Mouse (Mus musculus) heart, postnatal 0 days (tissue): ENCODE measurements around the gene Cela3b. TPM values are rescaled to one million over a fixed set of nuclear protein-coding genes. Genes with fewer than 3 reads are reported as not detected.

Source experiments
- ATAC-seq: fragments of 200-750 bp; cut with Nextera tagmentation; 2 replicates; pipeline ENCODE4 v1.8.0; 2017; ENCODE audit warnings: low read depth, moderate number of reproducible peaks, moderate library complexity; ENCODE audit not compliant: insufficient read depth
- DNase-seq: peaks from one replicate; pipeline ENCODE4 v3.0.0-alpha.2; 2016; ENCODE audit warnings: low spot score
- H3K27ac ChIP-seq: fragments of 300-500 bp; sonication (generic); 2 replicates; pipeline ENCODE4 v1.5.1; 2014; ENCODE audit warnings: low read depth, mild to moderate bottlenecking
- H3K27me3 ChIP-seq: fragments of 300-500 bp; sonication (generic); 2 replicates; pipeline ENCODE4 v1.6.1; 2014; ENCODE audit warnings: low read length, mixed read lengths; ENCODE audit not compliant: control insufficient read depth, insufficient read depth
- H3K36me3 ChIP-seq: fragments of 300-500 bp; sonication (generic); replicated peaks from 2 replicates; pipeline ENCODE4 v1.6.1; 2014; ENCODE audit warnings: low read length, mixed read lengths; ENCODE audit not compliant: control insufficient read depth, insufficient read depth
- H3K4me1 ChIP-seq: fragments of 300-500 bp; sonication (generic); 2 replicates; pipeline ENCODE4 v1.6.1; 2014; ENCODE audit warnings: antibody characterized with exemption; ENCODE audit not compliant: control insufficient read depth, insufficient read depth
- H3K4me2 ChIP-seq: fragments of 300-500 bp; sonication (generic); 2 replicates; pipeline ENCODE4 v1.6.1; 2014; ENCODE audit warnings: low read depth, mild to moderate bottlenecking, low read length, moderate library complexity
- H3K4me3 ChIP-seq: fragments of 300-500 bp; sonication (generic); 2 replicates; pipeline ENCODE4 v1.5.1; 2014; ENCODE audit warnings: low read depth, low read length
- H3K9ac ChIP-seq: fragments of 300-500 bp; sonication (generic); replicated peaks from 2 replicates; pipeline ENCODE4 v1.6.1; 2014; ENCODE audit warnings: low read depth, low read length, mixed read lengths
- H3K9me3 ChIP-seq: fragments of 300-500 bp; sonication (generic); replicated peaks from 2 replicates; pipeline ENCODE4 v1.6.1; 2016; ENCODE audit warnings: low read length; ENCODE audit not compliant: control insufficient read depth
- CTCF ChIP-seq: IDR thresholded peaks from 2 replicates; pipeline ENCODE4 v1.5.1; 2016; ENCODE audit warnings: antibody characterized with exemption, control low read depth, low read depth
- EP300 ChIP-seq: IDR thresholded peaks from 2 replicates; pipeline ENCODE4 v1.6.1; 2016; ENCODE audit warnings: antibody characterized with exemption, low read depth
- WGBS: fragments of 180-500 bp; shearing (Covaris S2); extraction: QIAGEN DNeasy Blood & Tissue Kit; methylation state at CpG from one replicate; pipeline ENCODE4 v1.1.7; 2014; 5-methylcytosine and 5-hydroxymethylcytosine counted together
- polyA plus RNA-seq: library from polyadenylated mRNA; unstranded; fragments of >200 nt; fragmentation: Nextera tagmentation; extraction: Ambion mirVana; gene quantifications from 2 replicates; pipeline ENCODE4 v1.2.1, GENCODE M21; 2015
- total RNA-seq: library from RNA; depleted of rRNA; stranded (reverse); fragments of >200 nt; gene quantifications from 2 replicates; pipeline ENCODE4 v1.2.3, GENCODE M21; 2014; ENCODE audit warnings: low replicate concordance

Cela3b gene
- total and polyA plus RNA-seq, 2 experiments from 2014 or later, result not detected

DNA sequence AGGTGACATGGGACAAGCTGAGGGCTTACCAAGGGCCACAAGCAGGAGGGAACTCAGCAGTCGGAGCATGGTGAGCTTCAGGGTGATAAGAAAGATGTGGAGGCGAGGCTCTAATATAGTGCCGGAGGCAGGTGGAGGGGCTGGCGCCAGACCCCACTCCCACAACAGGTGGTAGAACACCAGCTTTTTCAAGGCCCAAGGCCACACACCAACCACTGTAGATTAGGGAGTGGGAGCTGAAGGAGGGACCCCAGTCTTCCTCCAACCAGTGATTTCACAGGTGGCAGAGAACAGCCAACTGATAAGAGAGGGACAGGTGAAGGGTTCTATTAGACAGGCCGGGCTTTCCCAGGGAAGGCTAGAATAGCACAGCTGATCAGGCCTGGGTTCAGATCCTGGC lies 20.6 kb downstream of the Cela3b start, which contains the start of gene Cela3a:
Gene Cela3a, minus strand, starts transcription at position 101 of the 400 bp plus-strand sequence.
- no peak within 1 kb of the TSS for H3K9ac ChIP-seq
- WGBS, result 79% methylated on average over 5 of the region's 5 CpGs

DNA sequence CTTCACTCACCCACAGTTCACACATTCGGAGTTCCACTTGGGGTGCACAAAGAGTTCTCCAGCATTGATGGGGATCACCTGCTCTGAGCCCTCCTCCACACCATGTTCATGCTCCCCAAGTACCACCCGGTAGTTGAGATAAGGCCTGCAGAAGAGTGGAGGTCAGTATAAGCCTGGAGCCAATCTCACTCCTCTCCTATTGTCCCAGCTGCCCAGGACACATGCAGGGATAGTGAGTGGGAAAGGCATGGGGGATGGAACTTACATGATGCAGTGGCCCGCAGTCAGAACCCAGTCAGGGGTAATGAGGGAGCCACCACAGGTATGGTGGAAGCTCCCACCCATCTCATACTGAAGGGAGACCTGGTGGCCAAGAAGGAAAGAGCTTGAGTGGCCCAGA lies 24.8 kb downstream of the Cela3b start:
- Histone ChIP-seq H3K4me2 (no peak overlapping the region), H3K9ac (no peak overlapping the region), H3K4me1 (no peaks in the 10 kb centered on the region), H3K4me3 (no peak overlapping the region), H3K36me3 (no peaks in the 10 kb centered on the region), H3K9me3 (no peaks in the 10 kb centered on the region), H3K27me3 (no peaks in the 10 kb centered on the region), H3K27ac (no peak overlapping the region)
- no peak for DNase-seq
- 82% methylated on average over 3 of the region's 3 CpGs for WGBS
- no peak for ATAC-seq
- no peak for TF ChIP-seq EP300
- TF ChIP-seq CTCF, result no peak

More for the DNA sequence above, 20.6 kb downstream of the Cela3b start, which contains the start of gene Cela3a:
- H3K36me3 ChIP-seq, result no peaks in the 10 kb centered on the region
- no peak within 1 kb of the TSS for H3K4me3 ChIP-seq
- no peak within 1 kb of the TSS for H3K4me2 ChIP-seq
- H3K27ac ChIP-seq, result no peak within 1 kb of the TSS
- TF ChIP-seq CTCF (no peak), EP300 (no peak)
- DNase-seq, result no peak
- H3K9me3 ChIP-seq, result no peaks in the 10 kb centered on the region
- H3K4me1 ChIP-seq, result 0 out of 2 replicates have a peak, but pooled peaks cover 3% of the 10 kb centered on the region
- no peaks in the 10 kb centered on the region for H3K27me3 ChIP-seq
- no peak for ATAC-seq

GRCm38 (mm10) chr4:137396641-137397525 lies 33.5 kb downstream of the Cela3b start:
- no peaks in the 10 kb centered on the region for H3K36me3 ChIP-seq
- H3K4me3 ChIP-seq, result no peak overlapping the region
- ATAC-seq, result no peak; the same call in 1 of the 2 replicates
- no peak overlapping the region for H3K9ac ChIP-seq
- no peak overlapping the region for H3K4me2 ChIP-seq
- no peak for DNase-seq
- no peaks in the 10 kb centered on the region for H3K4me1 ChIP-seq
- no peak overlapping the region for H3K27ac ChIP-seq
- no peaks in the 10 kb centered on the region for H3K27me3 ChIP-seq
- H3K9me3 ChIP-seq, result no peaks in the 10 kb centered on the region
- WGBS, result 57% methylated on average over 15 of the region's 15 CpGs
- no peak for TF ChIP-seq CTCF
- TF ChIP-seq EP300, result no peak

DNA sequence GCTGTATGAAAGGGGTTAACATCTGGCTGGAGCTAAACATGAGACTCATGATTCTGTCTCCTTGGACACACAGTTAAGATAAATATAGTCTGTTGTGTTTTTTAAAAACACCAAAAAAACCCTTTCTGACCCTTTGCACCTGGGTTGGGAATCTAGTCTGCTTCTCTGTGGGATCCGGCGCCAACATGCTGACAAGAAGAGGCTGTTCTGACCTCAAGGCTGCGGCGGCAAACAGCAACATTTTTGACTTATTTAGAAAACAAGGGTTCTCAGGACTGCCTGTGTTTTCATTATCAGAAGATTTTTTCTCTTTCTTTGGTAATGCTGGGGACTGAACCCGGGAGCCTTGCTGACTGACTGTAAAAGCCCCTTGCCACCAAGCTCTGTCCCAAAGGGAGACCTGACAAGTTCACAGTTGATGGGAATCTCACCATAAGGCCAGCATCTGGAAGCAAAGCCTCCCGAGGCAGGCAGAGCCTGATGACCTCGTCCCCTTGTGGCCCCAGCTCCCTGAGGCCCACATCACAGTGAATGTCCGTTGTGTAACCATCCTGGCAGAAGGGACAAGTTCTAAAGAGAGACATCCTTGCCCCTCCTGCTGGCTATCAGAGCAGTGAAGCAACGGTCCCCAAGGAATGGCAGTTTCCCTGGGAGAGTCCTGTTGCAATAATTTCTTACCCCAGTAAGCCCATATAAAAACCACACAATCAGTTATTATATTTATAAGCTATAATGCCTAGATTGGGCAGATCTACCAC lies 36.8 kb downstream of the Cela3b start:
- Histone ChIP-seq H3K4me3 (no peak overlapping the region), H3K27me3 (no peaks in the 10 kb centered on the region), H3K9ac (0 out of 2 replicates have a peak overlapping the region, but pooled peaks have one; percentile 15), H3K4me1 (peaks cover 7% of the 10 kb centered on the region; the same call in 1 of the 2 replicates), H3K9me3 (0 out of 2 replicates have a peak, but pooled peaks cover 3% of the 10 kb centered on the region), H3K27ac (no peak overlapping the region), H3K36me3 (no peaks in the 10 kb centered on the region), H3K4me2 (no peak overlapping the region)
- WGBS, result 53% methylated on average over 9 of the region's 9 CpGs
- DNase-seq (no peak), ATAC-seq (no peak)
- TF ChIP-seq CTCF (no peak), EP300 (no peak)

DNA sequence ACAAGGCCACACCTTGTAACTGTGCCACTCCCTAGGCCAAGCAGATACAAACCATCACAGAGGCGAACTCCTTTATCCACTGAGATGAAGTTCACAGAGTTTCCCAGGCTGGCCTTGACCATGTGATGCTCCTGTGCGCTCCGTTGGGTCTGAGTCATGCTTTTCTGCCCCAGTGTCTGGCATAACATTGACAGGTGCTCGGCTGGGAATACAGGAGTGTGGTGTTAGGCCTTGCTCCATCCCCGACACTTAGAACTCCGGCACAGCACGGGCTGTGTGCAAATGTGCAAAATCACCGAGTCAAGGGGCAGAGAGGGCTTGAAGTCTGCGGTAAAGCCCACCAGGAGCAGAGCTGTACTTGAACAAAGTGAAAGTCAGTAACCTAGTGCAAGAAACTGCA lies 37.5 kb downstream of the Cela3b start:
- peaks cover 7% of the 10 kb centered on the region; the same call in 1 of the 2 replicates for H3K4me1 ChIP-seq
- no peak overlapping the region for H3K4me3 ChIP-seq
- TF ChIP-seq EP300 (no peak), CTCF (no peak)
- H3K36me3 ChIP-seq, result no peaks in the 10 kb centered on the region
- WGBS, result 82% methylated on average over 9 of the region's 9 CpGs
- H3K27ac ChIP-seq, result no peak overlapping the region
- H3K9me3 ChIP-seq, result 0 out of 2 replicates have a peak, but pooled peaks cover 3% of the 10 kb centered on the region
- no peak for DNase-seq
- H3K9ac ChIP-seq, result no peak overlapping the region
- ATAC-seq, result no peak
- H3K27me3 ChIP-seq, result no peaks in the 10 kb centered on the region
- no peak overlapping the region for H3K4me2 ChIP-seq
